Mouse (Mus musculus) hindbrain, embryonic 15.5 days (tissue): ENCODE results near the gene Tent4a. TPM values are rescaled to one million over a fixed set of nuclear protein-coding genes. Genes with fewer than 3 reads are reported as not detected.
"Not testable (repeated sequence)": the region's sequence is repeated elsewhere in the genome, so short reads cannot be mapped to it uniquely, and the experiment has no call there.

Source experiments
- ATAC-seq: fragments of 200-750 bp; cut with Nextera tagmentation; 2 replicates; pipeline ENCODE4 v1.8.0; 2017; ENCODE audit warnings: low read depth, moderate number of reproducible peaks, moderate TSS enrichment; ENCODE audit not compliant: low FRiP score
- H3K27ac ChIP-seq: fragments of 300-500 bp; sonication (generic); replicated peaks from 2 replicates; pipeline ENCODE4 v1.5.1; 2015; ENCODE audit warnings: mild to moderate bottlenecking, inconsistent platforms
- H3K27me3 ChIP-seq: fragments of 300-500 bp; sonication (generic); 2 replicates; pipeline ENCODE4 v1.6.1; 2015; ENCODE audit warnings: control low read depth, inconsistent platforms
- H3K36me3 ChIP-seq: fragments of 300-500 bp; sonication (generic); 2 replicates; pipeline ENCODE4 v1.6.1; 2015; ENCODE audit warnings: control low read depth, inconsistent platforms
- H3K4me1 ChIP-seq: fragments of 300-500 bp; sonication (generic); replicated peaks from 2 replicates; pipeline ENCODE4 v1.6.1; 2015; ENCODE audit warnings: control low read depth, inconsistent platforms
- H3K4me2 ChIP-seq: fragments of 300-500 bp; sonication (generic); 2 replicates; pipeline ENCODE4 v1.6.1; 2015; ENCODE audit warnings: moderate library complexity, mild to moderate bottlenecking, inconsistent platforms
- H3K4me3 ChIP-seq: fragments of 300-500 bp; sonication (generic); 2 replicates; pipeline ENCODE4 v1.5.1; 2015; ENCODE audit warnings: mild to moderate bottlenecking, inconsistent platforms
- H3K9ac ChIP-seq: fragments of 300-500 bp; sonication (generic); 2 replicates; pipeline ENCODE4 v1.6.1; 2015; ENCODE audit warnings: inconsistent platforms
- H3K9me3 ChIP-seq: fragments of 300-500 bp; sonication (generic); 2 replicates; pipeline ENCODE4 v1.6.1; 2016; ENCODE audit warnings: control low read depth, inconsistent platforms
- WGBS: fragments of 180-500 bp; shearing (Covaris S2); methylation state at CpG from one replicate; pipeline ENCODE4 v1.1.7; 2015; 5-methylcytosine and 5-hydroxymethylcytosine counted together
- polyA plus RNA-seq: library from polyadenylated mRNA; unstranded; fragments of >200 nt; fragmentation: Nextera tagmentation; extraction: Ambion mirVana; gene quantifications from 2 replicates; pipeline ENCODE4 v1.2.1, GENCODE M21; 2015

The Tent4a gene
- 7.1 and 7.3 TPM in 2 replicates for polyA plus RNA-seq

GRCm38 (mm10) chr13:69534334-69534653 lies at the start of gene Tent4a:
Gene Tent4a (minus strand): TSS chr13:69534617.
- H3K27me3 ChIP-seq, result no peaks in the 10 kb centered on the region
- peak within 1 kb of the TSS; percentile 76 for H3K9ac ChIP-seq
- no peaks in the 10 kb centered on the region for H3K36me3 ChIP-seq
- peak within 1 kb of the TSS; percentile 72 for H3K4me3 ChIP-seq
- WGBS, result 0% methylated on average over 34 of the region's 57 CpGs
- no peaks in the 10 kb centered on the region for H3K9me3 ChIP-seq
- ATAC-seq, result peak; percentile 87
- peak within 1 kb of the TSS; percentile 96 for H3K4me2 ChIP-seq
- peaks cover 54% of the 10 kb centered on the region for H3K4me1 ChIP-seq
- peak within 1 kb of the TSS; percentile 96 for H3K27ac ChIP-seq

- no peak overlapping the region for H3K4me2 ChIP-seq
- WGBS, result 94% methylated on average over 6 of the region's 6 CpGs
- no peak overlapping the region for H3K4me3 ChIP-seq
- no peak overlapping the region for H3K27ac ChIP-seq
- H3K9me3 ChIP-seq, result no peaks in the 10 kb centered on the region
- no peak overlapping the region for H3K9ac ChIP-seq
- H3K36me3 ChIP-seq, result no peaks in the 10 kb centered on the region
- H3K27me3 ChIP-seq, result no peaks in the 10 kb centered on the region
- no peak for ATAC-seq
- H3K4me1 ChIP-seq, result no peaks in the 10 kb centered on the region
Observed at GRCm38 (mm10) chr13:69583591-69583990, 49.2 kb upstream of the Tent4a start.

DNA sequence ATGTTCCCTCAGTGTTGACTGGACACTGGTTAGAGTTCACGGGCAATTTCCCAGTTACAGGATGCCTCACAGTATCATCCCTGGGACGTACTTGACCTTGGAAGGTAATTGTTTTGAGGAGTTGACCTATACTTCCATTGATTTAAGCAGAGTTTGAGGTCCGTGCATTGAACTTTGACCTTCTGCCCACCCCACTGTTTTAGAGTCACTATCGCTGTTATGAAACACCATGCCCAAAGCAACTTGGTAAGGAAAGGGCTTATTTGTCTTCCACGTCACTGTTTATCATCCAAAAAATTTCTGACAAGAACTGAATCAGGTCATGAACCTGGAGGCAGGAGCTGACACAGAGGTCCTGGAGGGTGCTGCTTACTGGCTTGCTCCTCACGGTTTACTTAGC lies 48.0 kb upstream of the Tent4a start:
- WGBS, result 93% methylated on average over 6 of the region's 6 CpGs
- Histone ChIP-seq H3K9me3 (no peaks in the 10 kb centered on the region), H3K27ac (no peak overlapping the region), H3K4me2 (no peak overlapping the region), H3K36me3 (no peaks in the 10 kb centered on the region), H3K9ac (no peak overlapping the region), H3K4me3 (no peak overlapping the region), H3K27me3 (no peaks in the 10 kb centered on the region), H3K4me1 (no peaks in the 10 kb centered on the region)
- ATAC-seq, result no peak

GRCm38 (mm10) chr13:69577181-69577834 lies 42.9 kb upstream of the Tent4a start:
- Histone ChIP-seq H3K36me3 (no peaks in the 10 kb centered on the region), H3K4me2 (no peak overlapping the region), H3K9ac (no peak overlapping the region), H3K4me1 (no peaks in the 10 kb centered on the region), H3K9me3 (no peaks in the 10 kb centered on the region), H3K4me3 (no peak overlapping the region), H3K27me3 (no peaks in the 10 kb centered on the region), H3K27ac (no peak overlapping the region)
- 93% methylated on average over 16 of the region's 16 CpGs for WGBS
- no peak for ATAC-seq

DNA sequence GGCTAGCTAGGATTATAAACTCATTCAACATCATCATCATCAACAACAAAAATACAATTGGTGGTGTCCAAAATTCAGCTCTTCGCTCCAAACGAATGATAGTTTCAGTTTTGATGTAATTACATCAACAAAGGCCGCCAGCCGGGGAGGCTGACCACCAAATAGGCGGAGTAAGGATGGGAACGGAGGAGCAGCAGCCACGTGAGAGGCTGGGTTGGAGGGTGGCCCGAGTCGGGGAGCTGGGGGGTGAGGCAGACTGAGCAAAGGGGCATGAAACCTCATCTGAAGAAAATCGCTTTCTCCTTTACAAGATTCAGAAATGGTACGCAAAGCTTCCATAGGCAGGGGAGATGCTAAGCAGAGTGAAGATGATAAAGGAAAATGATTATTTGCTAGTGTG lies 42.3 kb upstream of the Tent4a start:
- 61% methylated on average over 11 of the region's 11 CpGs for WGBS

DNA sequence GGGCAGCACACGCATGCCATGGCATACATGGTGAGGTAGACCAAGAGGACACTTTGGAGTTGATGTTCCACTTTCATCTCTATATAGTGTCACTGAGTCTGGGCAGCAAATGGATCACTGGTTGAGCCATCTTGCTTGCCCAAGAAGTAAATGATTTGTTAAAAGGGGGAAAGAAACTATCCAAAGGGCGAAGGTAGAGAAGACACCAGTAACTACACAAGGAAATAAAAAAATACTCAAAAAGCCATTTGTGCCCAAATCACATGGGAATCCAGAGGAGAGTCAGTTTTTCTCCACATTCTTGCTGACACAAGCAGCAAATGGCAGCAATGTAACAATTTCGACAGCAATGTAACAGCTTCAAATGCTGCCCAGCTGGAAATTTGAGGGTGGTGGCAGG lies 38.2 kb upstream of the Tent4a start:
- no peak for ATAC-seq
- 95% methylated on average over 3 of the region's 3 CpGs for WGBS
- H3K4me2 ChIP-seq, result no peak overlapping the region
- H3K9me3 ChIP-seq, result no peaks in the 10 kb centered on the region
- no peaks in the 10 kb centered on the region for H3K4me1 ChIP-seq
- no peaks in the 10 kb centered on the region for H3K27me3 ChIP-seq
- no peak overlapping the region for H3K9ac ChIP-seq
- no peaks in the 10 kb centered on the region for H3K36me3 ChIP-seq
- no peak overlapping the region for H3K27ac ChIP-seq
- H3K4me3 ChIP-seq, result no peak overlapping the region

More for the DNA sequence above, 42.3 kb upstream of the Tent4a start:
- Histone ChIP-seq H3K4me2 (no peak overlapping the region), H3K27me3 (no peaks in the 10 kb centered on the region), H3K4me3 (no peak overlapping the region), H3K36me3 (no peaks in the 10 kb centered on the region), H3K27ac (no peak overlapping the region), H3K4me1 (no peaks in the 10 kb centered on the region), H3K9me3 (no peaks in the 10 kb centered on the region), H3K9ac (no peak overlapping the region)
- no peak for ATAC-seq

DNA sequence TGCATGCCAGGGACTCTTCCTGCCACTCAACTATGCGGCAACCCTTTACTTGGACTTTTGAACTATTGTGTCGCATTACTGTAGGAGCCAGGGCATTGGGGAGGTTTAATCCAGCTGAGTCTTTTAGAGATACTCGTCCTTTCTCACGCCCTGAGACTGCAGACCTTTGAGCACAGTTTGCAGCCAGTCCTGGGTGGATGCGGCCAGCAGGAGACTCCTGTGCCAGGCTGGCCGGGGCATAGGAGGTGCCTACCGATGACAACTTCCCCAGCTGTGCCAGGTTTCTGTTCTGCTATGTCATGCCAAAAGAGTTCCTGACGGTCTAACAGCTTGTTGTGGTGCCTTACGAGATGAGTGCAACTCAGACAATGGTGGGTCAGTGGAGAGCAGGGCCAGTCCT lies 34.8 kb upstream of the Tent4a start:
- H3K4me2 ChIP-seq, result no peak overlapping the region
- no peaks in the 10 kb centered on the region for H3K36me3 ChIP-seq
- no peak overlapping the region for H3K27ac ChIP-seq
- H3K4me1 ChIP-seq, result no peaks in the 10 kb centered on the region
- WGBS, result 86% methylated on average over 9 of the region's 9 CpGs
- H3K9me3 ChIP-seq, result no peaks in the 10 kb centered on the region
- no peak overlapping the region for H3K9ac ChIP-seq
- no peaks in the 10 kb centered on the region for H3K27me3 ChIP-seq
- ATAC-seq, result no peak
- no peak overlapping the region for H3K4me3 ChIP-seq

DNA sequence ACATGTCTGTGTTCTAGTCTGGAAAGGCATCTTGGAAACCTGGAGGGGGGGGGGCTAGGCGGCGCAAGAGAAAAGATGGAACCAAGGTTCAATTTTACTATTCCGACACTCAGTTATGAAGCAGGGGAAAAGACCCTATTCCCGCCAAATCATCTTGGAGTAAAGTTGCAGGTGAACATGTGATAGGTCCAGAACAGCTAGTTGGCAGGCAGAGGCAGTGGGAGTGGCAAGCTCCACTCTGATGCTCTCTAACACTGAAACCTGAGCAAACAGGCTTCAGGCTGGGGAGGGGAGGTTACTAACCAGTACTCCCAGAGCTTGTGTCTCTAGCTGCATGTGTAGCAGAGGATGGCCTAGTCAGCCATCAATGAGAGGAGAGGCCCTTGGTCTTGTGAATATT lies 31.0 kb upstream of the Tent4a start:
- not testable (repeated sequence) for H3K36me3 ChIP-seq, H3K27ac ChIP-seq, H3K4me2 ChIP-seq, H3K9me3 ChIP-seq, H3K9ac ChIP-seq, H3K4me3 ChIP-seq, H3K4me1 ChIP-seq, ATAC-seq, H3K27me3 ChIP-seq
- WGBS, result 95% methylated on average over 4 of the region's 4 CpGs

GRCm38 (mm10) chr13:69564573-69564972 lies 30.2 kb upstream of the Tent4a start:
- Histone ChIP-seq H3K9ac (no peak overlapping the region), H3K27ac (no peak overlapping the region), H3K27me3 (no peaks in the 10 kb centered on the region), H3K4me1 (no peaks in the 10 kb centered on the region), H3K4me2 (no peak overlapping the region), H3K9me3 (no peaks in the 10 kb centered on the region), H3K4me3 (no peak overlapping the region), H3K36me3 (no peaks in the 10 kb centered on the region)
- ATAC-seq, result no peak

GRCm38 (mm10) chr13:69563905-69564304 lies 29.5 kb upstream of the Tent4a start:
- 86% methylated on average over 3 of the region's 3 CpGs for WGBS
- peaks cover 6% of the 10 kb centered on the region for H3K4me1 ChIP-seq
- ATAC-seq, result no peak
- H3K27me3 ChIP-seq, result no peaks in the 10 kb centered on the region
- no peak overlapping the region for H3K4me3 ChIP-seq
- no peak overlapping the region for H3K27ac ChIP-seq
- no peak overlapping the region for H3K9ac ChIP-seq
- H3K9me3 ChIP-seq, result no peaks in the 10 kb centered on the region
- no peaks in the 10 kb centered on the region for H3K36me3 ChIP-seq
- H3K4me2 ChIP-seq, result no peak overlapping the region

DNA sequence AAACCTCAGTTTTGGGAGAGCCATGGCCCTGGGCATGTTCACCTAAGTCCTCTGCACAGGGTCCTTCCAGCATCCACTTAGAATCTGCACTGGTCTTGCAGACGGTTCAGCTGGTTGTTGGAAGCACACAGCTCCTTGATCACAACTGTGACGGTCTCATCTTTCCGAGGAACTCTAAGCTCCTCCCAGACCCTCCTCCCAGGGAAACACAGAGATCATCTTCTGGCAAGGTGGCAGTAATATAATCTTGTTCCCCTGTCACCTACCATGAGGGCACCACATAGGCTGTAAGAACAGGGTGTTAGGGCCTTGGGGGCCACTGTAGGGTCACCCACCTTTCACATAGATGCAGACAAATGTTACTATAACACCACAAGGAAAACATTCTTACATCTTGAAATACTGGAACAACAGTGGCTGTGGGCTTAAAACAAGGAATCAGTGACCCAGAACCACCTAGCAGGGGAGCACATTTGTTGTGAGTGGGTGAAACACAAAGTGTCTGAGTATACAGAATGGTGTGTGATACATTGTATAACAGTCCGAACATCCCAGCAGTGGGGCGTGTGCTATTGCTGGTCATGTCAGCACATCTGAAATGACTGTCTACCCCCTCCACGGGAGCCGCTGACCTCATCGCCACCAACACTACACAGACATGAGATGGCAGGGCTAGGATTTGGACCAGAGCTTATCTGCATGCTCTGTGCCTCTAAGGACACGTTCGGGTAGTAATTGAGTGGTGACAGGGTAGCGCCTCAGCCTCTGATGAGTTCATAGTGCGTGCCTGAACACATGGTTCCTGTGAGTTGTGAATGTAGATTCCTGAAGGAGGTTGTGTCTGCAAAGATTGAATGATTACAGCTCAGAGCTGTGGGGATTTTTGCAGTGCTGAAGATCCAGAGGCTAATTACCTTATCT lies 28.5 kb upstream of the Tent4a start:
- H3K4me1 ChIP-seq, result peaks cover 7% of the 10 kb centered on the region
- H3K36me3 ChIP-seq, result no peaks in the 10 kb centered on the region
- H3K9me3 ChIP-seq, result no peaks in the 10 kb centered on the region
- H3K4me3 ChIP-seq, result no peak overlapping the region
- H3K4me2 ChIP-seq, result no peak overlapping the region
- no peaks in the 10 kb centered on the region for H3K27me3 ChIP-seq
- WGBS, result 75% methylated on average over 12 of the region's 12 CpGs
- ATAC-seq, result no peak
- no peak overlapping the region for H3K9ac ChIP-seq
- H3K27ac ChIP-seq, result no peak overlapping the region

DNA sequence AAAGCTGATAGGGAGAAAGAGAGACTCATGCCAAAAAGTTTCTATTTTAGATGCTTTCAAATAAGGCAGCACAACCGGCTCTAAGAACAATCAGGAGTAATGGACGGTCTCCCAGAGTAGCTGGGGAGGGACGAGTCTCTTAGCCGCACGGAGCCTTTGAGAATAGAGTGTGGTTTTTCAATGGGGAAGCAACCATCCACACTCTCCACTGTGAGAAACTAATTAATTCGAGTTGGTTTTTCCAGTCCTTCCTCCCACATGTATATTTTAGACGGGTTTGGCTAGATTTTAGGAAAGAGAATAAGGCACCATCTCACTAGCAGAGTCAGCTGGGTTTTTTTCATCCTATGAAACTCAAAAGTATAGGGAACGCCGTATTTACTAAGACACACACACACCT lies 27.6 kb upstream of the Tent4a start:
- WGBS, result 77% methylated on average over 9 of the region's 9 CpGs

More for the DNA sequence above, 27.6 kb upstream of the Tent4a start:
- no peak overlapping the region for H3K4me3 ChIP-seq
- peaks cover 7% of the 10 kb centered on the region for H3K4me1 ChIP-seq
- no peaks in the 10 kb centered on the region for H3K9me3 ChIP-seq
- no peak overlapping the region for H3K4me2 ChIP-seq
- no peaks in the 10 kb centered on the region for H3K36me3 ChIP-seq
- no peak overlapping the region for H3K9ac ChIP-seq
- ATAC-seq, result no peak
- no peak overlapping the region for H3K27ac ChIP-seq
- H3K27me3 ChIP-seq, result no peaks in the 10 kb centered on the region
